Mouse (Mus musculus): ENCODE measurements at regions not wholly inside any gene's neighbourhood (a gene's known extent, or its start where the extent isn't known, plus 50 kb on each side); places are given as distances from the start of the nearest gene placed in this dataset.

DNA sequence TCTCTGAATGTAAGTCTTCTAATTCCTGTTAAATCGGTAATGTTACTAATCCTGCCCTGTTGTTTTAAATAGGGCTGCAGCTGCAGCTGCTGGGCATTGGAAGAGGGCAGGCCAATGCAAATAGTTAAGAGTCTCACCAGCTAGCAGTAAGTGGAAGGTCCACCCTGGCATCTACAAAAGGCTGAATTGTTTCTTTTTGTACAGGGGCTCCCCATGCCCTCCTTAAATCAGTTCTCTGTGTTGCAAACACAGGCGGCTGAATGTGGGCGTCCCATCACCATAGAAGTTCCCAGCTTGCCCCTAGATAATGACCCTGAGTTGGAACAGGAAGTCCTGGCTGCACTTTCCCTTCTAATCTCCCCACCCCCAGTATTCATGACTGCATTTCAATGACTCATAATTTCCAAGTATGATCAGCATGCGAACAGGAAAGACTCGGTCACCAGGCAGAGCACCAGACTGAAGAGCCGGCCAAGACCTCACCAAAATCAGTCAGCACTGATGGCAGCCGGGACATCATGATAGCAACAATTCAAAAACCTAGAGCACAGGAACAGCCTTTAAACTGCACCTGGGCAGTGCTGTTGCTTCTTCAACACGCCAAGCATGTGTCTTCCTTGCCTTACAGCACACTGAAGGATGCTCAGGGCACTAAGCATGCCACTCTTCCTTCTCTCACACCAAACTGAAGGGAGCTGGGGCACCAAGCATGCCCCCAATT lies 123.6 kb upstream of the Tbl1xr1 start:
- peak in 1 of 2 experiments; percentile 34; a peak in 1 of 4 replicates for TF ChIP-seq POLR2A (IDR thresholded peaks at IDR 0.05; ENCODE audit: control insufficient read depth in 1 of 2, insufficient read depth in 1 of 2, low read depth in 1 of 2, low read length in 2 of 2, poor library complexity in 1 of 2)
- 0 out of 2 replicates have a peak, but pooled peaks have one; percentile 42 for TF ChIP-seq ELF1 (IDR thresholded peaks at IDR 0.05; ENCODE audit: low read depth, low read length)
- TF ChIP-seq CTCF (IDR thresholded peaks at IDR 0.05 in 2 of 3, conservative IDR thresholded peaks at IDR 0.05 in 1 of 3; ENCODE audit: control insufficient read depth in 1 of 3, insufficient read depth in 1 of 3, low read depth in 2 of 3, low read length in 3 of 3, poor library complexity in 1 of 3, severe bottlenecking in 1 of 3) = no peak
- no peak for TF ChIP-seq TCF12 (IDR thresholded peaks at IDR 0.05; ENCODE audit: low read depth, low read length)
- no peak for TF ChIP-seq TBP (IDR thresholded peaks at IDR 0.05; ENCODE audit: low read depth, low read length)
- no peak for TF ChIP-seq ZNF384 (IDR thresholded peaks at IDR 0.05; ENCODE audit: low read depth, low read length)
- TF ChIP-seq EP300 (IDR thresholded peaks at IDR 0.05; ENCODE audit: low read depth in 1 of 2, low read length in 2 of 2) = peak; percentile 73 to 84
- TF ChIP-seq MEF2A (IDR thresholded peaks at IDR 0.05; ENCODE audit: extremely low read depth, insufficient replicate concordance, low read depth, low read length, poor library complexity, severe bottlenecking) = no peak
- peak; percentile 71 for TF ChIP-seq TAL1 (IDR thresholded peaks at IDR 0.05; ENCODE audit: low read length)

Measured in MEL (cell line).